ENCODE assay signal across 8 mouse cellular contexts in genomic region chr7:80069615-80070327, GRCm38 (mm10). TPM values are rescaled to one million over a fixed set of nuclear protein-coding genes. Genes with fewer than 3 reads are reported as not detected.
DNase-seq lines count a peak whose midpoint lies in the region; ATAC-seq and TF ChIP-seq lines count a peak whose summit lies in the region.

No protein-coding gene starts in this region.

- peaks cover 59% of the 10 kb centered on the region for H3K36me3 ChIP-seq in megakaryocyte, embryonic 14.5 days (replicated peaks; ENCODE audit: low read length)
- no peaks in the 10 kb centered on the region for H3K36me3 ChIP-seq in forebrain, embryonic 12.5 days (replicated peaks)
- no peaks in the 10 kb centered on the region for H3K36me3 ChIP-seq in hindbrain, embryonic 13.5 days
- H3K36me3 ChIP-seq in midbrain, embryonic 15.5 days (replicated peaks), result no peaks in the 10 kb centered on the region

- TF ChIP-seq CTCF in left cerebral cortex, adult 2 months (IDR thresholded peaks at IDR 0.05), result no peak

- H3K27me3 ChIP-seq in megakaryocyte, embryonic 14.5 days (replicated peaks), result no peaks in the 10 kb centered on the region
- no peaks in the 10 kb centered on the region for H3K27me3 ChIP-seq in forebrain, embryonic 12.5 days
- H3K27me3 ChIP-seq in hindbrain, embryonic 13.5 days, result no peaks in the 10 kb centered on the region
- H3K27me3 ChIP-seq in midbrain, embryonic 15.5 days (replicated peaks), result no peaks in the 10 kb centered on the region

- peak; percentile 48 to 53 for DNase-seq in left cerebral cortex, adult 2 months (ENCODE audit: extremely low spot score in 1 of 2, low spot score in 2 of 2)
- DNase-seq in cerebellum, postnatal 25 days, result no peak

- no peak overlapping the region; the same call in 1 of the 2 replicates for H3K4me2 ChIP-seq in forebrain, embryonic 12.5 days
- H3K4me2 ChIP-seq in hindbrain, embryonic 13.5 days, result peak overlapping the region; percentile 17
- no peak overlapping the region; the same call in 1 of the 2 replicates for H3K4me2 ChIP-seq in midbrain, embryonic 15.5 days

- no peaks in the 10 kb centered on the region for H3K9me3 ChIP-seq in megakaryocyte, embryonic 14.5 days
- H3K9me3 ChIP-seq in forebrain, embryonic 12.5 days, result no peaks in the 10 kb centered on the region
- no peaks in the 10 kb centered on the region for H3K9me3 ChIP-seq in hindbrain, embryonic 13.5 days
- no peaks in the 10 kb centered on the region for H3K9me3 ChIP-seq in midbrain, embryonic 15.5 days

- H3K27ac ChIP-seq in forebrain, embryonic 12.5 days, result peak overlapping the region; percentile 80
- peak overlapping the region; percentile 85 for H3K27ac ChIP-seq in hindbrain, embryonic 13.5 days
- peak overlapping the region; percentile 55; the same call in 1 of the 2 replicates for H3K27ac ChIP-seq in left cerebral cortex, adult 2 months
- H3K27ac ChIP-seq in midbrain, embryonic 15.5 days, result peak overlapping the region; percentile 65

- peak overlapping the region; percentile 33; the same call in 1 of the 2 replicates for H3K9ac ChIP-seq in forebrain, embryonic 12.5 days
- H3K9ac ChIP-seq in hindbrain, embryonic 13.5 days, result peak overlapping the region; percentile 21
- peak overlapping the region; percentile 11; the same call in 1 of the 2 replicates for H3K9ac ChIP-seq in midbrain, embryonic 15.5 days

- WGBS in forebrain, embryonic 12.5 days, result 16% methylated on average over 13 of the region's 13 CpGs
- 11% methylated on average over 13 of the region's 13 CpGs for WGBS in hindbrain, embryonic 13.5 days
- WGBS in midbrain, embryonic 15.5 days, result 9% methylated on average over 13 of the region's 13 CpGs

- H3K4me3 ChIP-seq in megakaryocyte, embryonic 14.5 days (replicated peaks), result peak overlapping the region; percentile 78
- H3K4me3 ChIP-seq in forebrain, embryonic 12.5 days (replicated peaks), result no peak overlapping the region; the same call in 1 of the 2 replicates
- no peak overlapping the region for H3K4me3 ChIP-seq in hindbrain, embryonic 13.5 days
- no peak overlapping the region for H3K4me3 ChIP-seq in left cerebral cortex, adult 2 months
- no peak overlapping the region for H3K4me3 ChIP-seq in midbrain, embryonic 15.5 days

- H3K4me1 ChIP-seq in megakaryocyte, embryonic 14.5 days, result peaks cover 98% of the 10 kb centered on the region
- peaks cover 72% of the 10 kb centered on the region for H3K4me1 ChIP-seq in forebrain, embryonic 12.5 days
- H3K4me1 ChIP-seq in hindbrain, embryonic 13.5 days (replicated peaks), result peaks cover 72% of the 10 kb centered on the region
- peaks cover 46% of the 10 kb centered on the region for H3K4me1 ChIP-seq in midbrain, embryonic 15.5 days

- no peak for ATAC-seq in megakaryocyte, adult 5-6 weeks (ENCODE audit: poor library complexity, severe bottlenecking)
- ATAC-seq in forebrain, embryonic 12.5 days (ENCODE audit: low FRiP score), result peak; percentile 44
- peak; percentile 61 for ATAC-seq in hindbrain, embryonic 13.5 days (ENCODE audit: low FRiP score)
- ATAC-seq in midbrain, embryonic 15.5 days (replicated peaks), result peak; percentile 51
- no peak for ATAC-seq in activated CD4-positive, CD25-positive, alpha-beta regulatory T cell, adult 4 months

- intact Hi-C loops in left cerebral cortex, adult 2 months (cut with DNase I), result no loop called here

RNA-seq across cellular contexts. Expression of gene Zfp710, which starts 45.2 kb away (rescaled TPM):
- polyA plus RNA-seq in megakaryocyte, embryonic 14.5 days (2012; ENCODE audit: insufficient read depth, low replicate concordance), result 55.0 and 142 TPM in 2 replicates
- total RNA-seq in megakaryocyte, adult 5-6 weeks (2015), result 59.1 and 66.2 TPM in 2 replicates
- 73.8 and 90.1 TPM in 2 replicates for total RNA-seq in megakaryocyte, adult 5-6 weeks (2017)
- polyA plus RNA-seq in forebrain, embryonic 12.5 days (2016; fragmentation: Nextera tagmentation; extraction: Ambion mirVana), result 30.5 and 33.9 TPM in 2 replicates
- polyA plus RNA-seq in hindbrain, embryonic 13.5 days (2015; fragmentation: Nextera tagmentation; extraction: Ambion mirVana), result 18.3 and 18.5 TPM in 2 replicates
- total RNA-seq in left cerebral cortex, adult 2 months (2021), result 10 to 100 TPM; 18.9 to 21.7 TPM
- polyA plus RNA-seq in midbrain, embryonic 15.5 days (2015; fragmentation: Nextera tagmentation; extraction: Ambion mirVana), result 18.0 and 18.6 TPM in 2 replicates
- 1 to 10 TPM; 4.2 to 4.6 TPM for polyA plus RNA-seq in activated CD4-positive, CD25-positive, alpha-beta regulatory T cell, adult 4 months (2017; shearing (Covaris generic))

RNA-seq across cellular contexts. Expression of gene Idh2, which starts 45.4 kb away (rescaled TPM):
- polyA plus RNA-seq in megakaryocyte, embryonic 14.5 days (2012; ENCODE audit: insufficient read depth, low replicate concordance), result 14.1 and 79.2 TPM in 2 replicates
- total RNA-seq in megakaryocyte, adult 5-6 weeks (2015), result 74.9 and 77.7 TPM in 2 replicates
- total RNA-seq in megakaryocyte, adult 5-6 weeks (2017), result 85.5 and 90.4 TPM in 2 replicates
- polyA plus RNA-seq in forebrain, embryonic 12.5 days (2016; fragmentation: Nextera tagmentation; extraction: Ambion mirVana), result 359 and 369 TPM in 2 replicates
- polyA plus RNA-seq in hindbrain, embryonic 13.5 days (2015; fragmentation: Nextera tagmentation; extraction: Ambion mirVana), result 237 and 256 TPM in 2 replicates
- 10 to 100 TPM; 53.9 to 67.1 TPM for total RNA-seq in left cerebral cortex, adult 2 months (2021)
- polyA plus RNA-seq in midbrain, embryonic 15.5 days (2015; fragmentation: Nextera tagmentation; extraction: Ambion mirVana), result 242 and 249 TPM in 2 replicates
- polyA plus RNA-seq in activated CD4-positive, CD25-positive, alpha-beta regulatory T cell, adult 4 months (2017; shearing (Covaris generic)), result 10 to 100 TPM; 24.8 to 31.7 TPM

Comparison
In these comparisons a context has a peak if more than half of its experiments do, and no peak if none do; other contexts are left out.
1. ATAC-seq: peak in forebrain, embryonic 12.5 days (single experiment), hindbrain, embryonic 13.5 days (single experiment) and midbrain, embryonic 15.5 days (single experiment); none in megakaryocyte, adult 5-6 weeks (single experiment) and activated CD4-positive, CD25-positive, alpha-beta regulatory T cell, adult 4 months (single experiment).
2. DNase-seq: peak in left cerebral cortex, adult 2 months (2 of 2); none in cerebellum, postnatal 25 days (0 of 2).
3. Peak in every context shown above with its lines, with median percentiles within 50 percentile points of each other: H3K27ac ChIP-seq and H3K9ac ChIP-seq.